Mouse (Mus musculus): ENCODE measurements around the gene H2-T22. TPM values are rescaled to one million over a fixed set of nuclear protein-coding genes. Genes with fewer than 3 reads are reported as not detected.
"Not testable (repeated sequence)": the region's sequence is repeated elsewhere in the genome, so short reads cannot be mapped to it uniquely, and the experiment has no call there.

H2-T22 gene
- polyA plus RNA-seq, 1 experiment from 2014 or later, result 12.0 TPM

DNA sequence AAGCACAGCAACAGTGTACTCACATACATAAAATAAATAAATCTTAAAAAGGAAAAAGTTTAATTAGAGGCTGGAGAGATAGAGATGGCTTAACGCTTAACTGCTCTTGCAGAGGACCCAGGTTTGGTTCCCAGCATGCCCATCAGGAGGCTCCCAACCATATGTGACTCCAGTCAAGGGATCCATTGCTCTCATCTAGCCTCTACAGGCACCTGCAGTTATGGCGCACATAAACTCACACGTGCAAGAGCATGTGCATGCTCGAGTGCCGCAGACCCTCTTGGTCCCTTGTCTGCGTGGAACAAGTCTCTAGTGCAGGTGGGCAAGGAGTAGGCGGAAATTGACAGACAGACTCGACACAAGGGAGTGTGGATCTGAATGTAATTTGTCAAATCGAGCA lies 20.4 kb downstream of the H2-T22 start:
- H3K9ac ChIP-seq (ENCODE audit: low read depth, low read length), result no peak overlapping the region
- no peaks in the 10 kb centered on the region for H3K9me3 ChIP-seq (ENCODE audit: control insufficient read depth, low read length)
- ATAC-seq (ENCODE audit: low FRiP score, low TSS enrichment), result no peak
- no peaks in the 10 kb centered on the region for H3K27me3 ChIP-seq (ENCODE audit: control insufficient read depth, insufficient read depth, low read length)
- H3K4me2 ChIP-seq (replicated peaks; ENCODE audit: low read depth, low read length), result no peak overlapping the region
- 95% methylated on average over 9 of the region's 9 CpGs for WGBS
- H3K27ac ChIP-seq (ENCODE audit: low read depth, low read length), result no peak overlapping the region
- no peak overlapping the region for H3K4me3 ChIP-seq (ENCODE audit: low read length)
- H3K4me1 ChIP-seq (ENCODE audit: control insufficient read depth, insufficient read depth, low read length), result peaks cover 6% of the 10 kb centered on the region
- no peaks in the 10 kb centered on the region for H3K36me3 ChIP-seq (ENCODE audit: control insufficient read depth, insufficient read depth, low read length)

DNA sequence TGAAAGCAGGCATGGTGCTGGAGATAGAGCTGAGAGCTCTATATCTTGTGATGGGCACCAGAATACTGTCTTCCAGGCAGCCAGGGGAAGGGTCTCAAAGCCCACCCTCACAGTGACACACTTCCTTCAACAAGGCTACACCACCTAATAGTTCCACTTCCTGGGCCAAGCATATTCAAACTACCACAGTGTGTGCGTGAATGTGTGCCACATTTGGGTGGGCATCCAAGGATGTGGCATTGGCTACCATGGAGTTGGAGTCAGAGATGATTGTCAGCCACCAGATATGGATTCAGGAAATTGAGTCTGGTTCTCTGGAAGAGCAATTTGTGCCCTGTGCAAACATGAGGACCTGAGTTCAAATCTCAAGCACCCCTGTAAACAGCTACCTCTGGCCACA lies 21.2 kb downstream of the H2-T22 start:
- no peak overlapping the region for H3K9ac ChIP-seq (ENCODE audit: low read depth, low read length)
- H3K4me3 ChIP-seq (ENCODE audit: low read length), result no peak overlapping the region
- no peak for ATAC-seq (ENCODE audit: low FRiP score, low TSS enrichment)
- H3K4me2 ChIP-seq (replicated peaks; ENCODE audit: low read depth, low read length), result no peak overlapping the region
- H3K27ac ChIP-seq (ENCODE audit: low read depth, low read length), result no peak overlapping the region
- WGBS, result 90% methylated on average over 1 of the region's 1 CpGs
- no peaks in the 10 kb centered on the region for H3K27me3 ChIP-seq (ENCODE audit: control insufficient read depth, insufficient read depth, low read length)
- peaks cover 6% of the 10 kb centered on the region for H3K4me1 ChIP-seq (ENCODE audit: control insufficient read depth, insufficient read depth, low read length)
- H3K36me3 ChIP-seq (ENCODE audit: control insufficient read depth, insufficient read depth, low read length), result no peaks in the 10 kb centered on the region
- H3K9me3 ChIP-seq (ENCODE audit: control insufficient read depth, low read length), result no peaks in the 10 kb centered on the region

- Histone ChIP-seq H3K27ac (ENCODE audit: low read depth, low read length) (no peak within 1 kb of the TSS), H3K36me3 (ENCODE audit: control insufficient read depth, insufficient read depth, low read length) (no peaks in the 10 kb centered on the region), H3K9me3 (ENCODE audit: control insufficient read depth, low read length) (no peaks in the 10 kb centered on the region), H3K4me2 (replicated peaks; ENCODE audit: low read depth, low read length) (peak within 1 kb of the TSS; percentile 4; the same call in 1 of the 2 replicates), H3K4me1 (ENCODE audit: control insufficient read depth, insufficient read depth, low read length) (peaks cover 6% of the 10 kb centered on the region), H3K27me3 (ENCODE audit: control insufficient read depth, insufficient read depth, low read length) (no peaks in the 10 kb centered on the region), H3K9ac (ENCODE audit: low read depth, low read length) (no peak within 1 kb of the TSS), H3K4me3 (ENCODE audit: low read length) (no peak within 1 kb of the TSS)
- ATAC-seq (ENCODE audit: low FRiP score, low TSS enrichment), result peak; percentile 36; the same call in 1 of the 2 replicates
- WGBS, result 38% methylated on average over 15 of the region's 15 CpGs
These were observed 22.1 kb downstream of the H2-T22 start, which contains the start of gene H2-T24 for GRCm38 (mm10) chr17:36020191-36021073. TSS of gene H2-T24 (minus strand) at chr17:36020560.

GRCm38 (mm10) chr17:36019519-36019918 lies 23.0 kb downstream of the H2-T22 start:
- peaks cover 6% of the 10 kb centered on the region for H3K4me1 ChIP-seq (ENCODE audit: control insufficient read depth, insufficient read depth, low read length)

DNA sequence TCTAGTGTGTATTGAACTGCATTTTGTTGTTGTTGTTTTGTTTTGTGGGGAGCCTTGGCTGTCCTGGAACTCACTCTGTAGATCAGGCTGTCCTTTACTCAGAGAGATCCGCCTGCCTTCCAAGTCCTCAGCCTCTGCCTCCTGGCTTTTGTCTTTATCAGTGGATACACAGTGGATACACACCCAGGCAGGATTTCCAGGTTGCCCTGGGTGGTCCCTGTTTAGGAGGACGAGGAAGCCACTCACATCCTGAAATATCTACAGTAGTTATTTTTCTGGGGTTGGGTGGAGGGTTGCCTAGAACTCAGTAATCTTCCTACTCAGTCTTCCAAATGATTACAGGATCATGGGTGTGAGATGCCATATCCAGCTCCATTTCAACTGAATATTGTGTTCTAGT lies 23.6 kb downstream of the H2-T22 start:
- no peaks in the 10 kb centered on the region for H3K9me3 ChIP-seq (ENCODE audit: control insufficient read depth, low read length)
- WGBS, result 74% methylated on average over 2 of the region's 2 CpGs
- no peaks in the 10 kb centered on the region for H3K27me3 ChIP-seq (ENCODE audit: control insufficient read depth, insufficient read depth, low read length)
- H3K4me1 ChIP-seq (ENCODE audit: control insufficient read depth, insufficient read depth, low read length), result peaks cover 3% of the 10 kb centered on the region
- no peak overlapping the region for H3K27ac ChIP-seq (ENCODE audit: low read depth, low read length)
- no peak for ATAC-seq (ENCODE audit: low FRiP score, low TSS enrichment)
- H3K9ac ChIP-seq (ENCODE audit: low read depth, low read length), result no peak overlapping the region
- H3K4me2 ChIP-seq (replicated peaks; ENCODE audit: low read depth, low read length), result no peak overlapping the region
- H3K4me3 ChIP-seq (ENCODE audit: low read length), result no peak overlapping the region
- H3K36me3 ChIP-seq (ENCODE audit: control insufficient read depth, insufficient read depth, low read length), result peaks cover 5% of the 10 kb centered on the region; the same call in 1 of the 2 replicates

More at GRCm38 (mm10) chr17:36019519-36019918, 23.0 kb downstream of the H2-T22 start:
- WGBS, result 68% methylated on average over 3 of the region's 3 CpGs
- Histone ChIP-seq H3K4me2 (replicated peaks; ENCODE audit: low read depth, low read length) (no peak overlapping the region), H3K9me3 (ENCODE audit: control insufficient read depth, low read length) (no peaks in the 10 kb centered on the region), H3K27ac (ENCODE audit: low read depth, low read length) (no peak overlapping the region), H3K36me3 (ENCODE audit: control insufficient read depth, insufficient read depth, low read length) (peaks cover under 1% of the 10 kb centered on the region; the same call in 1 of the 2 replicates), H3K9ac (ENCODE audit: low read depth, low read length) (no peak overlapping the region), H3K4me3 (ENCODE audit: low read length) (no peak overlapping the region), H3K27me3 (ENCODE audit: control insufficient read depth, insufficient read depth, low read length) (no peaks in the 10 kb centered on the region)
- ATAC-seq (ENCODE audit: low FRiP score, low TSS enrichment), result no peak

DNA sequence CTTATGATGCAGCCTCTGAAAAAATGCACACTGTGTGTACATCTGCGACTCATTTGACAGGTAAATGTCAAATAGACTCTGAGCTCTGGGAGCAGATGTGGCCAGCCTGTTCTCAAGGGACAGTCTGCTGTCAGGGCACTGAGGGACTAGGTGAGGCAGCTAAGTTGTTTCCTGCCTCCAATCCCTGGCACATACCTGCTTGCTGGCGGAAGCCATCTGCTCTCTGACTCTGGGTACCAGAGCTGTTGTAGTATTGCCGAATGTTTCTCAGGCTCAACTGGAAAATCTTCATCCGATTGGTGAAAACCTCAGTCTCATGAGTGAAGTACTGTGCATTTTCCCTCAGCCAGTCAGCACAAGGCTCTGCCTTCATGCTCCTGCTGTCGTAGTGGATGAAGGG lies 25.5 kb downstream of the H2-T22 start:
- no peak overlapping the region for H3K9ac ChIP-seq (ENCODE audit: low read depth, low read length)
- H3K36me3 ChIP-seq (ENCODE audit: control insufficient read depth, insufficient read depth, low read length), result peaks cover 5% of the 10 kb centered on the region; the same call in 1 of the 2 replicates
- ATAC-seq (ENCODE audit: low FRiP score, low TSS enrichment), result no peak
- no peak overlapping the region for H3K4me3 ChIP-seq (ENCODE audit: low read length)
- 92% methylated on average over 5 of the region's 5 CpGs for WGBS
- H3K27me3 ChIP-seq (ENCODE audit: control insufficient read depth, insufficient read depth, low read length), result no peaks in the 10 kb centered on the region
- H3K4me1 ChIP-seq (ENCODE audit: control insufficient read depth, insufficient read depth, low read length), result no peaks in the 10 kb centered on the region
- no peak overlapping the region for H3K27ac ChIP-seq (ENCODE audit: low read depth, low read length)
- no peaks in the 10 kb centered on the region for H3K9me3 ChIP-seq (ENCODE audit: control insufficient read depth, low read length)
- H3K4me2 ChIP-seq (replicated peaks; ENCODE audit: low read depth, low read length), result no peak overlapping the region

DNA sequence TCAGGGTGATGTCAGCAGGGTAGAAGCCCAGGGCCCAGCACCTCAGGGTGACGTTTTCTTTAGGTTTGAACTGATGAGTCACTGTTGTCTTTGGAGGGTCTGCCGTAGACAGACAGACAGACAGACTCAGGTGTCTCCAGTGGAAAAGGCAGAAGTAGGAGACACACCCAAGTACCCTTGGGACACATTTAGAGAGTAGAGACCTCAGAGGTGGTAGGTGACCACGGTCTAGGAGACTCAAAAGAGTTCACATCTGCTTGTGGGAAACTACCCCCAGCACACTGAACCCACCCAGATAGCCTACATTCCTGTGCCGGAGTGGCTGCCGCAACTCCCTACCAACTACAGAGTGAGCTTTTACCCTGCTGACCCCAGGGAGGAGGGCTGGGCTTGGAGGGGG lies 27.6 kb downstream of the H2-T22 start:
- Histone ChIP-seq H3K27me3 (ENCODE audit: control insufficient read depth, insufficient read depth, low read length) (no peaks in the 10 kb centered on the region), H3K36me3 (ENCODE audit: control insufficient read depth, insufficient read depth, low read length) (peaks cover 5% of the 10 kb centered on the region; the same call in 1 of the 2 replicates), H3K4me2 (replicated peaks; ENCODE audit: low read depth, low read length) (no peak overlapping the region), H3K9me3 (ENCODE audit: control insufficient read depth, low read length) (no peaks in the 10 kb centered on the region), H3K4me1 (ENCODE audit: control insufficient read depth, insufficient read depth, low read length) (no peaks in the 10 kb centered on the region), H3K27ac (ENCODE audit: low read depth, low read length) (no peak overlapping the region), H3K4me3 (ENCODE audit: low read length) (no peak overlapping the region), H3K9ac (ENCODE audit: low read depth, low read length) (no peak overlapping the region)
- no peak for ATAC-seq (ENCODE audit: low FRiP score, low TSS enrichment)
- WGBS, result 92% methylated on average over 5 of the region's 5 CpGs

DNA sequence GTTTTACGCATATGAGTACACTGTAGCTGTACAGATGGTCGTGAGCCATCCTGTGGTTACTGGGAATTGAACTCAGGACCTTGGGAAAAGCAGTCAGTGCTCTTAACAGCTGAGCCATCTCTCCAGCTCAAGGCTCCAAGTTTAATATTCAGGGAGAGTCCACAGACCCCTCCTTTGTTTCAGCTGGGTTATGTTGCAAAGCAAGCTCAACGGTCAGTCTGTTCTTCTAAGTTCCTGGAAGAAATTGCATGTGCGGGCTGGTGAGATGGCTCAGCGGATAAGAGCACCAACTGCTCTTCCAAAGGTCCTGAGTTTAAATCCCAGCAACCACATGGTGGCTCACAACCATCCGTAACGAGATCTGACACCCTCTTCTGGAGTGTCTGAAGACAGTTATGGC lies 38.1 kb downstream of the H2-T22 start:
- not testable (repeated sequence) for H3K9me3 ChIP-seq (ENCODE audit: control insufficient read depth, low read length)

DNA sequence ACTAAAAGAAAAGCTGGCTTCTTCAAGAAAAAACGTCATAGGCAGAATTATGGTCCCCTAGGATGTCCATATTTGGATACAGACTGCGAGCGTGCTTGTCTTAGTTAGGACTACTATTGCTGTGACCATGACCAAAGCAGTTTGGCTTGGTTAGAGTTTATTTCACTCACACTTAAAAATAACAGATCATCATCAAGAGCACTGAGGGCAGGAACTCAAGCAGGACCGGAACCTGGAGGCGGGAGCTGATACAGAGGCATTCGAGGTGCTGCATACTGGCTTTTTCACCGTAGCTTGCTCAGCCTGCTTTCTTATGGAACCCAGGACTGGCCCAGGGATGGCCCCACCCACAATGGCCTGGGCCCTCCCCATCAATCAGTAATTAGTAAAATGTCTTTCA lies 39.2 kb downstream of the H2-T22 start:
- no peak for ATAC-seq (ENCODE audit: low FRiP score, low TSS enrichment)
- Histone ChIP-seq H3K36me3 (ENCODE audit: control insufficient read depth, insufficient read depth, low read length) (no peaks in the 10 kb centered on the region), H3K4me3 (ENCODE audit: low read length) (no peak overlapping the region), H3K9me3 (ENCODE audit: control insufficient read depth, low read length) (peaks cover 8% of the 10 kb centered on the region; the same call in 1 of the 2 replicates), H3K4me2 (replicated peaks; ENCODE audit: low read depth, low read length) (no peak overlapping the region), H3K27me3 (ENCODE audit: control insufficient read depth, insufficient read depth, low read length) (no peaks in the 10 kb centered on the region), H3K9ac (ENCODE audit: low read depth, low read length) (no peak overlapping the region), H3K27ac (ENCODE audit: low read depth, low read length) (no peak overlapping the region), H3K4me1 (ENCODE audit: control insufficient read depth, insufficient read depth, low read length) (no peaks in the 10 kb centered on the region)
- whole genome bisulfite sequencing, result 90% methylated on average over 7 of the region's 7 CpGs

More for the DNA sequence above, 38.1 kb downstream of the H2-T22 start:
- H3K27me3 ChIP-seq (ENCODE audit: control insufficient read depth, insufficient read depth, low read length); H3K27ac ChIP-seq (ENCODE audit: low read depth, low read length); H3K4me1 ChIP-seq (ENCODE audit: control insufficient read depth, insufficient read depth, low read length); H3K4me3 ChIP-seq (ENCODE audit: low read length); H3K4me2 ChIP-seq (replicated peaks; ENCODE audit: low read depth, low read length); H3K9ac ChIP-seq (ENCODE audit: low read depth, low read length); H3K36me3 ChIP-seq (ENCODE audit: control insufficient read depth, insufficient read depth, low read length); ATAC-seq (ENCODE audit: low FRiP score, low TSS enrichment): not testable (repeated sequence)
- 92% methylated on average over 7 of the region's 7 CpGs for WGBS

Measured in kidney, embryonic 14.5 days (tissue).